Mouse (Mus musculus): Measurements from ENCODE around the gene Adk. TPM values are rescaled to one million over a fixed set of nuclear protein-coding genes. Genes with fewer than 3 reads are reported as not detected.
"Not testable (repeated sequence)": the region's sequence is repeated elsewhere in the genome, so short reads cannot be mapped to it uniquely, and the experiment has no call there.

Gene Adk
- polyA plus RNA-seq, 1 experiment from 2014 or later = 171 TPM

DNA sequence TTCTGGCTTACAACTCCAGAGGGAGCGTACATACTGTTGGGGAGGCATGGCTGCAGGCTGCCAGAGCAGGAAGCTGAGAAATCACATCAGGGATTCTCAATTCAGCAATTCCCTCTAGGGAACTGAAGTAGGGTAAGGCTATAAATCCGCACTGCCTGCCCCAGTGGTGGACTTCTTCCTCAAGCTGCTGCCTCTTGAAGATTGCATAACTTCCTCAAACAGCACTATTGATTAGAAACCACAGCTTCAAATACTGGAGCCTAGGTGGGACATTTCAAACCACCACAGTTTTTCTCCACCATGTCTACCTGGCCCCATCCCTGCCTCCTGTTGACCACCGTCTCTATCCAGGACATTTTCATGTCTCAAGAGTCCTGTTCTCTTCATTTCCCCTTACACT lies 38.0 kb downstream of the Adk start:
- Histone ChIP-seq H3K4me1 (peaks cover 37% of the 10 kb centered on the region), H3K4me3 (no peak overlapping the region), H3K9me3 (no peaks in the 10 kb centered on the region), H3K27ac (replicated peaks) (no peak overlapping the region), H3K36me3 (replicated peaks) (peaks cover 17% of the 10 kb centered on the region), H3K27me3 (replicated peaks; ENCODE audit: low read depth, poor library complexity, severe bottlenecking) (no peaks in the 10 kb centered on the region)
- 82% methylated on average over 3 of the region's 3 CpGs for WGBS
- no peak for DNase-seq (ENCODE audit: low spot score)

DNA sequence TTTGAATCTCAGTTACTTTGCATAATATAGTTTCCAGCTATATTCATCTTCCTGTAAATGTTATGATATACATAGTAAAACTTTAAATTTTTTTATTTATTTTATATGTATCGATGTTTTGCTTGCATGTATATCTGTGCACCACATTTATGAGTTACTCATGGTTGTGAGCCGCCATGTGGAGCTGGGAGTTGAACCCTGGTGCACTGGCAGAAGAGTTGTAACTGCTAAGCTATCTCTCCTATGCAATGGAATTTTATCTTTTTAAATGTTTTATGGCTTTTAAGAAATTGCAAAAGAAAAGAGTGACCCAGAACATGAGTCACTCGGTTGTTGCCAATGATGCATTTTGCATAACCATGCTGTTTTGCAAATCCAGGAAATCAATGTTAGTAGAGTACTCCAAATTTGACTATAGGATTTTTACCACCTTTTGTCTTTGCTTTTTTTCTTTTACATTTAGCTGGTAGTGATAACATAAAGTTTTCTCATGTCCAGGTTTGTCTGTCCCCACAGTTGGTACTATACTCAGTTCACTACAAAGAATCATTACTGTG lies 38.6 kb downstream of the Adk start:
- DNase-seq (ENCODE audit: low spot score) = no peak
- Histone ChIP-seq H3K9me3 (no peaks in the 10 kb centered on the region), H3K4me3 (no peak overlapping the region), H3K36me3 (replicated peaks) (peaks cover 17% of the 10 kb centered on the region), H3K4me1 (peaks cover 31% of the 10 kb centered on the region), H3K27ac (replicated peaks) (no peak overlapping the region), H3K27me3 (replicated peaks; ENCODE audit: low read depth, poor library complexity, severe bottlenecking) (no peaks in the 10 kb centered on the region)
- WGBS = 91% methylated on average over 3 of the region's 3 CpGs

DNA sequence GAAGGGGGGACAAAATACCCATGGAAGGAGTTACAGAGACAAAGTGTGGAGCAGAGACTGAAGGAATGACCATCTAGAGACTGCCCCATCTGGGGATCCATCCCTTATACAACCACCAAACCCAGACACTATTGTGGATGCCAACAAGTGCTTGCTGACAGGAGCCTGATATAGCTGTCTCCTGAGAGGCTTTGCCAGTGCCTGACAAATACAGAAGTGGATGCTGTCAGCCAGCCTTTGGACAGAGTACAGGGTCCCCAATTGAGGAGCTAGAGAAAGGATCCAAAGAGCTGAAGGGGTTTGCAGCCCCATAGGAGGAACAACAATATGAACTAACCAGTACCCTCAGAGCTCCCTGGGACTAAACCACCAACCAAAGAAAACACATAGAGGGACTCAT lies 41.8 kb downstream of the Adk start:
- H3K9me3 ChIP-seq; DNase-seq (ENCODE audit: low spot score); H3K27ac ChIP-seq (replicated peaks); H3K4me3 ChIP-seq; H3K4me1 ChIP-seq; H3K27me3 ChIP-seq (replicated peaks; ENCODE audit: low read depth, poor library complexity, severe bottlenecking): not testable (repeated sequence)
- peaks cover 17% of the 10 kb centered on the region for H3K36me3 ChIP-seq (replicated peaks)

DNA sequence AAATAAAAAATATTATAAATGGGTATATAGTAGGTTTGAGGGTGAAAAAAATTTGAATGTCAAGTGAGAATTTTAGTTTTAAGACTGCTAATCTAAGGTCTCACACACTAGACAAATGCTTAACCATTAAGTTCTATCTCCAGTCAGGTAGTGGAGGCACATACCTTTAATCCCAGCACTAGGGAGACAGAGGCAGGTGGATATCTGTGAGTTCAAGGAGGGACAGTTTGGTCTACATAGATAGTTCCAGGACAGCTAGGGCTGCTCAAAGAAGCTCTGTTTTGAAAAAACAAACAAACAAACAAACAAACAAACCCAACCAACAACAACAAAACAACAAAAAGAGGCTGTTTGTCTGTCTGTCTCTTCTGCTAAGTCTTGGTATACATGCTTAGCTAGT lies 43.9 kb downstream of the Adk start:
- Histone ChIP-seq H3K4me3 (no peak overlapping the region), H3K27me3 (replicated peaks; ENCODE audit: low read depth, poor library complexity, severe bottlenecking) (no peaks in the 10 kb centered on the region), H3K9me3 (no peaks in the 10 kb centered on the region), H3K27ac (replicated peaks) (no peak overlapping the region), H3K36me3 (replicated peaks) (peaks cover 17% of the 10 kb centered on the region), H3K4me1 (peaks cover 15% of the 10 kb centered on the region)
- DNase-seq (ENCODE audit: low spot score) = no peak

DNA sequence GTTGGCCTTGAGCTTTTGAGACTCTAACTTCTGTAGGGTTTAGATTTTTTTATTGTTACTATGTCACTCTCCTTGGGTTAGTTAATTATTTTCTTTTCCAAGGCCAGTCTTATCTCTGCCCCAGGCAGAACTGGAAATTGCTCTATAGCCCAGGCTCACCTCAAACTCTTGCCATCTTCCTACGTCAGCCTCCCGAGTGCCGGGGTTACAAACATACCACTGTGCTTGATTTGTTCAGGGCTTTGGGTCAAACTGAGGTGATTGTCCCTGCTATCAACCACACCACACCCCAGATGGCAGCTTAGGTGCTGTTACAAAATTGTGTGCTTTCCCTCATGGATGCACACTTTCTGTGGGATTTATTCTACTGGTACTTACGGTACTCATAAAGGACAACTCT lies 44.3 kb downstream of the Adk start:
- WGBS = 64% methylated on average over 4 of the region's 4 CpGs

DNA sequence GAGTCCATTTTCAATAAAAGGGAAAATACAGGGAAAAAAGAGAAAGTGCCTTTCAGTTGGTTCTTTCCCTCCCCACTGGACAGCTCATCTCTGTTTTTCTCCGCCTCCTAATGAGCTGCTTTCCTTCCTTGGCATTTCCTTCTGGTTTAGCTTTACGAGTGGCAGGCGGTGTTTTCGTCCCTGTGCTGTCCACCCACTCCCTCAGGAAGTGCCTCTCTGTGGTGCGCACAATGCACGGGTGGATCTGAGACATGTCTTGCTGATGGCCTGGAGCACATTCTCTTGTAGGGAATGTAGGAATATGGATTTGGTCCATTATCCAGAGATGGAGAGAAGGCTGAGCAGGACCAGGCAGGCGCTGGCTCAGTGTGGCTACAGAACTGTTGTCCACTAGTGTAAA lies 47.0 kb downstream of the Adk start:
- no peaks in the 10 kb centered on the region for H3K36me3 ChIP-seq (replicated peaks)
- peaks cover 15% of the 10 kb centered on the region for H3K4me1 ChIP-seq
- no peak for DNase-seq (ENCODE audit: low spot score)
- H3K9me3 ChIP-seq = no peaks in the 10 kb centered on the region
- 55% methylated on average over 7 of the region's 7 CpGs for WGBS
- H3K27me3 ChIP-seq (replicated peaks; ENCODE audit: low read depth, poor library complexity, severe bottlenecking) = no peaks in the 10 kb centered on the region
- H3K27ac ChIP-seq (replicated peaks) = 0 out of 2 replicates have a peak overlapping the region, but pooled peaks have one; percentile 26
- H3K4me3 ChIP-seq = no peak overlapping the region

More for the DNA sequence above, 44.3 kb downstream of the Adk start:
- Histone ChIP-seq H3K36me3 (replicated peaks) (peaks cover 17% of the 10 kb centered on the region), H3K27me3 (replicated peaks; ENCODE audit: low read depth, poor library complexity, severe bottlenecking) (no peaks in the 10 kb centered on the region), H3K27ac (replicated peaks) (no peak overlapping the region), H3K9me3 (no peaks in the 10 kb centered on the region), H3K4me1 (peaks cover 15% of the 10 kb centered on the region), H3K4me3 (no peak overlapping the region)
- DNase-seq (ENCODE audit: low spot score) = no peak

DNA sequence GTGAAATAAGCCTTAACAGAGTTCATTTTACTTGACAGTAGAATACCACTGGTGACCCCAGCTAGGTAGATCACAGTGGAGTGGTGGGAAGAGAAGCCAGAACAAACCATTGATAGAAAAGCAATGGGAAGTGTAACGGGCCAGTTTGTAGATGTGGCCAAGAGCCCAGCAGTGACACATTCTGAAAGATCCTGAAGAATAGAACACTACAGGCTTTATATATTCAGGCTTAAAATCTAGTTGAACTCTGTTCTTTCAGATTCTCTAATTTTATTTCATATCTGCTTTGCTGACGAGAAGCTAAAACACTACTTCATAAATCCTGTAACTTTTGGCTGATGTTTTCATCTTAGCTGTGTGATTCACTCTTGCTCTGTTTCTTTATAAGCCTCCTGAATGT lies 48.5 kb downstream of the Adk start:
- DNase-seq (ENCODE audit: low spot score) = no peak
- no peaks in the 10 kb centered on the region for H3K9me3 ChIP-seq
- no peak overlapping the region for H3K27ac ChIP-seq (replicated peaks)
- no peaks in the 10 kb centered on the region for H3K36me3 ChIP-seq (replicated peaks)
- H3K4me3 ChIP-seq = no peak overlapping the region
- H3K4me1 ChIP-seq = peaks cover 15% of the 10 kb centered on the region
- 90% methylated on average over 2 of the region's 2 CpGs for WGBS
- H3K27me3 ChIP-seq (replicated peaks; ENCODE audit: low read depth, poor library complexity, severe bottlenecking) = no peaks in the 10 kb centered on the region

DNA sequence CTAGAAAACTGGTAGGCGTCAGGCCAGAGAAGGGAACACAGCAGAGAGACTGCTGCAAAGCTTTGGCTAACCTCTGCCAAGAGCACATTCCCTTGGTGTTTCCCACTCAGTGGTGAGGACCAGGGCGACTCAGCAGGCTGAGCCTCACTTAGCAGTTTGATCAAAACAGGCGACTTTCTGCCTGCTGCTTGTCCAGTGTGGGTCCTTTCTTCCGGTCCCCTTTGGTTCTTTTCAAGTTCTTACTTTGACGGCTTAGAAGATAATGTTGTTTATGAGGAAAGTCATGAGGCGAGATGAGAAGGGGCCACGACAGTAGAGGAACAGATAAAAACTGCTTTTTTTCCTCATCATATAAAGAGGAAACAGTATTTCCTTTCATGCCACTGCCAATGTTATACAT lies 49.2 kb downstream of the Adk start:
- Histone ChIP-seq H3K4me1 (peaks cover 15% of the 10 kb centered on the region), H3K9me3 (no peaks in the 10 kb centered on the region), H3K36me3 (replicated peaks) (peaks cover 2% of the 10 kb centered on the region; the same call in 1 of the 2 replicates), H3K4me3 (no peak overlapping the region), H3K27ac (replicated peaks) (no peak overlapping the region), H3K27me3 (replicated peaks; ENCODE audit: low read depth, poor library complexity, severe bottlenecking) (no peaks in the 10 kb centered on the region)
- DNase-seq (ENCODE audit: low spot score) = no peak
- 72% methylated on average over 7 of the region's 7 CpGs for WGBS

DNA sequence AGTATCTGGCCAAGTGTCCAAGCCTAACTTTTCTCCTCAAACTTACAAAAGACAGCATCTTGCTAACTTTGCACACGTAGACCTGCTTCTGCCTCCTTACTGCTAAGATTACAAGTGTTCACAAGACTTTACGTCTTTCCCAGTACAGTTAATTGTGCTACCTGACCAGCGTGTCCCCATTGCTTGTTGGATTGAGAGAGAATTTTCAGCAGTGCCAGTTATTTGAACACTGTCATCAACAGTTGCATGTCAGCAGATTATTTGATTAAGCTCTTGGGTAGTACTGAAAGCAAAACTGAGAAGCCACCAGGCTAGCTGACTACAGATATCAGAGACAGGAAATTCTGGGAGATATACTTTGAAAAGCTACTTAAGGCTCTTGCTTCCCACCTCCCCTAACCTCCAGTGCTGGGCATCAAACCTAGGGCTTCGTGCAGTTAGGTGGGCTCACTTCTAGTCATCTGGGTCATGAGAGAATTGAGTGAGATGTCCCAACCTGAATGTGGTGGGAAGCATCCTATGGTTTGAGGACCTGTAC lies 50.4 kb downstream of the Adk start:
- Histone ChIP-seq H3K9me3 (no peaks in the 10 kb centered on the region), H3K27ac (replicated peaks) (no peak overlapping the region), H3K27me3 (replicated peaks; ENCODE audit: low read depth, poor library complexity, severe bottlenecking) (no peaks in the 10 kb centered on the region), H3K4me1 (peaks cover 15% of the 10 kb centered on the region), H3K36me3 (replicated peaks) (peaks cover 3% of the 10 kb centered on the region; the same call in 1 of the 2 replicates), H3K4me3 (no peak overlapping the region)
- DNase-seq (ENCODE audit: low spot score) = no peak
- 93% methylated on average over 4 of the region's 4 CpGs for WGBS

DNA sequence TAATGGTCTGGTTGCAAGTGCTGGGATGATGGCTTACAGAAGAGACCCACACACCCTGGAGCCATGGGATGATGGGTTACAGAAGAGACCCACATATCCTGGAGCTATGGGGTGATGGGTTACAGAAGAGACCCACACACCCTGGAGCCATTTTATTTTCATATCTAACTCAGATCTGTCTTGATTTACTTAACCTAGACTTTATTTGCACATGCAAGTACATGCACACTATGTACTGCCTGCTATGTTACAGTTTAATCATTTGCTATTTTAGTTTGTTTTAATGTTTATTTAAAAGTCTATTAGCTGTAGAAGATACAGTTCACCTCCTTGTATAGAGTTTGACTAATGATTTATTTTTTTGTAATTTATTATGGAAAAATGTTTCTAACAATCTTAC lies 52.7 kb downstream of the Adk start:
- Histone ChIP-seq H3K4me1 (no peaks in the 10 kb centered on the region; the same call in 1 of the 2 replicates), H3K36me3 (replicated peaks) (peaks cover 3% of the 10 kb centered on the region; the same call in 1 of the 2 replicates), H3K27ac (replicated peaks) (no peak overlapping the region), H3K4me3 (no peak overlapping the region), H3K9me3 (no peaks in the 10 kb centered on the region), H3K27me3 (replicated peaks; ENCODE audit: low read depth, poor library complexity, severe bottlenecking) (no peaks in the 10 kb centered on the region)
- DNase-seq (ENCODE audit: low spot score) = no peak

DNA sequence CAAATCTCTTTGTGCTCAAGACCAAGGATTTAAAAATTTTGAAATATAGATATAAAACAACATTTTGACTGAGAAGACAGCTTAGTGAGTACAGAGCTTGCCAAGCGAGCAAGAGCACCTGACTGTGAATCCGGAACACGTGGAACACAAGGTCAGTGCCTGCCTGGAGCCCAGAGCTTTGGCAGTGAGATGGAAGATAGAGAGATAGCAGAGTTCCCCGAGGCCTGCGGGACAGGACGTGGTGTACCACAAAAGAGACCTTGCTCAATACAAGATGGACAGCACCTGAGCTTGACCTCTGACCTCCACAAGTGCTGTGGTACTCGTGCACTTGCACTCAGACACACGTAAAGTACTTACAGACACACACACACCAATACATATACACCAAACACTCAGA lies 54.2 kb downstream of the Adk start:
- Histone ChIP-seq H3K4me1 (no peaks in the 10 kb centered on the region), H3K4me3 (no peak overlapping the region), H3K9me3 (no peaks in the 10 kb centered on the region), H3K27ac (replicated peaks) (no peak overlapping the region), H3K27me3 (replicated peaks; ENCODE audit: low read depth, poor library complexity, severe bottlenecking) (no peaks in the 10 kb centered on the region), H3K36me3 (replicated peaks) (peaks cover 3% of the 10 kb centered on the region; the same call in 1 of the 2 replicates)
- WGBS = 89% methylated on average over 8 of the region's 8 CpGs
- no peak for DNase-seq (ENCODE audit: low spot score)

DNA sequence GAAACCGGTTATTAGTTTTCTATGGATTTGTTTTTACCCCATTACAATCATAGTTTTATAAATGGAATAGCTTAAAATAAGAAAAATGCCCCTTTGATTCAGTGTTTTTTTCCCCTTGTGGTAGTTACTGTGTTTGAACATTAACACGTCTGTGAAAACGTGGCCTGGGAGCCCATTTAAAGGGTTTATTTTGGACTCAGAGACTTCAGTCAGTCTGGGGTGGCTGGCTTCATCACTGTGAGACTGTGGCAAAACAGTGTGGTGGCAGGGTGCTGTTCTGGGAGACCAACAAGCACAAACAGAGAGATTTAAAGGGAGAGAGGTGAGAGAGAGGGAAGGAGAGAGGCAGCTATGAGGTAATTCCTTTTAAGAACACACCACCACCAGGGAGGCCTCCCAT lies 55.2 kb downstream of the Adk start:
- WGBS = 89% methylated on average over 3 of the region's 3 CpGs
- no peaks in the 10 kb centered on the region for H3K4me1 ChIP-seq
- no peak for DNase-seq (ENCODE audit: low spot score)
- H3K27me3 ChIP-seq (replicated peaks; ENCODE audit: low read depth, poor library complexity, severe bottlenecking) = no peaks in the 10 kb centered on the region
- H3K9me3 ChIP-seq = no peaks in the 10 kb centered on the region
- no peak overlapping the region for H3K27ac ChIP-seq (replicated peaks)
- H3K36me3 ChIP-seq (replicated peaks) = peaks cover 3% of the 10 kb centered on the region; the same call in 1 of the 2 replicates
- H3K4me3 ChIP-seq = no peak overlapping the region

DNA sequence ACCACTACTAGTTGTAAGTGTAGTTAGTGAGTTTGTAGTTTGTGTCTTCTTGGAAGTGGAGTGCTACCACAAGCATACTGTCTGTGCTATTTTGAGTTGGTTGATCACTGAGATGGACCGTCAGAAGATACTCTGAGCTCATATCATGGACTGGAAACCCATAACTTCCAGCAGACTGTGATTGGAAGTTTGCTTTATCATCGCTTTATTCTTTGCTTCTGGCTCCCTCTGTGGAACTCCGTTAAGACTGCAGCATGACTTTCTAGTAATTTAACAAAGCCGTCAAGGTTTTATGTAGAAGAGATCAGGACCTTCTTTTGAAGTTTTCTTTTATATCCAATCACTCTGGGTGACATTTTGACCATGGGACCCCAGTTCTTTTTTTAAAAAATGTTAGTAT lies 58.1 kb downstream of the Adk start:
- 90% methylated on average over 4 of the region's 4 CpGs for WGBS
- H3K27me3 ChIP-seq (replicated peaks; ENCODE audit: low read depth, poor library complexity, severe bottlenecking) = no peaks in the 10 kb centered on the region
- peaks cover 3% of the 10 kb centered on the region; the same call in 1 of the 2 replicates for H3K36me3 ChIP-seq (replicated peaks)
- H3K4me3 ChIP-seq = no peak overlapping the region
- no peak overlapping the region for H3K27ac ChIP-seq (replicated peaks)
- no peaks in the 10 kb centered on the region for H3K9me3 ChIP-seq
- no peaks in the 10 kb centered on the region for H3K4me1 ChIP-seq
- no peak for DNase-seq (ENCODE audit: low spot score)

Measured in embryonic facial prominence, embryonic 10.5 days (tissue).